Comparison of ENCODE assay signal across 27 mouse cellular contexts in genomic region chr5:115127421-115128179, GRCm38 (mm10). TPM values are rescaled to one million over a fixed set of nuclear protein-coding genes. Genes with fewer than 3 reads are reported as not detected.
DNase-seq lines count a peak whose midpoint lies in the region; ATAC-seq lines count a peak whose summit lies in the region.
"Had no signal": no experiment of that assay in that cellular context is flagged by ENCODE, and none has a peak within 500 bp of the region (broad histone marks: within the 10 kb centered on the region; RNA-seq: fewer than 3 reads in every experiment).

No protein-coding gene starts in this region.

- peak overlapping the region; percentile 5 for H3K4me3 ChIP-seq in megakaryocyte, embryonic 14.5 days (replicated peaks)
- H3K4me3 ChIP-seq: forebrain, embryonic 12.5 days; limb, embryonic 10.5 days; liver, embryonic 12.5 days had no signal

- H3K27me3 ChIP-seq in megakaryocyte, embryonic 14.5 days (replicated peaks): no peaks in the 10 kb centered on the region
- H3K27me3 ChIP-seq: forebrain, embryonic 12.5 days; liver, embryonic 12.5 days had no signal

- H3K9me3 ChIP-seq in megakaryocyte, embryonic 14.5 days: no peaks in the 10 kb centered on the region
- H3K9me3 ChIP-seq: forebrain, embryonic 12.5 days; G1E; limb, embryonic 10.5 days; liver, embryonic 12.5 days had no signal

- peaks cover 75% of the 10 kb centered on the region for H3K36me3 ChIP-seq in megakaryocyte, embryonic 14.5 days (replicated peaks; ENCODE audit: low read length)

- H3K4me1 ChIP-seq in megakaryocyte, embryonic 14.5 days: peaks cover 35% of the 10 kb centered on the region

- ATAC-seq in cerebellum, adult (ENCODE audit: insufficient number of reproducible peaks, low FRiP score, low TSS enrichment): no peak
- no peak for ATAC-seq in megakaryocyte, adult 5-6 weeks (ENCODE audit: poor library complexity, severe bottlenecking)
- ATAC-seq: activated CD4-positive, CD25-positive, alpha-beta regulatory T cell, adult 4 months; CD4-positive, CD25-positive, alpha-beta regulatory T cell, adult 4 months; hindbrain, embryonic 16.5 days; intestine, embryonic 16.5 days; liver, embryonic 12.5 days had no signal

- DNase-seq in cerebellum, adult 11 months: peak; percentile 49
- DNase-seq in kidney, adult 18-20 months: peak; percentile 81
- DNase-seq in kidney, postnatal 10 days: peak; percentile 21
- no peak for DNase-seq in adrenal gland, postnatal 4 days (ENCODE audit: low spot score in 2 of 2)
- no peak for DNase-seq in right cerebral cortex, postnatal 4 days
- DNase-seq: adrenal gland, postnatal 10 days; gastrocnemius, postnatal 14 days; heart, adult 18-20 months; heart, postnatal 4 days; layer of hippocampus, adult 9-11 months; lung, adult 2 months; right cerebral cortex, adult 18-20 months; thymus, adult 18-20 months had no signal

RNA-seq across cellular contexts. Expression of gene Unc119b, which starts 7.2 kb away (rescaled TPM):
- 13.4 and 25.4 TPM in 2 replicates for polyA plus RNA-seq in megakaryocyte, embryonic 14.5 days (2012; ENCODE audit: insufficient read depth, low replicate concordance)
- total RNA-seq in megakaryocyte, adult 5-6 weeks (2015): 12.5 and 14.0 TPM in 2 replicates
- 13.3 and 19.9 TPM in 2 replicates for total RNA-seq in megakaryocyte, adult 5-6 weeks (2017)
- 10 to 100 TPM; 35.1 to 39.1 TPM for total RNA-seq in adrenal gland, postnatal 4 days (2021)

RNA-seq across cellular contexts. Expression of gene Acads, which starts 8.5 kb away (rescaled TPM):
- 34.8 and 43.5 TPM in 2 replicates for polyA plus RNA-seq in megakaryocyte, embryonic 14.5 days (2012; ENCODE audit: insufficient read depth, low replicate concordance)
- total RNA-seq in megakaryocyte, adult 5-6 weeks (2015): 13.5 and 15.2 TPM in 2 replicates
- 13.0 and 17.4 TPM in 2 replicates for total RNA-seq in megakaryocyte, adult 5-6 weeks (2017)
- total RNA-seq in adrenal gland, postnatal 4 days (2021): 100 to 1,000 TPM; 166 to 191 TPM

RNA-seq across cellular contexts. Expression of gene Gm10401, which starts 29.5 kb away (rescaled TPM):
- not detected in 2 replicates for polyA plus RNA-seq in megakaryocyte, embryonic 14.5 days (2012; ENCODE audit: insufficient read depth, low replicate concordance)
- not detected in 2 replicates for total RNA-seq in megakaryocyte, adult 5-6 weeks (2015)
- total RNA-seq in megakaryocyte, adult 5-6 weeks (2017): not detected in 2 replicates
- under 1 TPM in 1 of 2 experiments, not detected in 1; 0.73 TPM for total RNA-seq in adrenal gland, postnatal 4 days (2021)
- total RNA-seq: adrenal gland, postnatal 10 days; gastrocnemius, postnatal 14 days; heart, adult 18-20 months; heart, postnatal 4 days; left cerebral cortex, adult 8-10 months; midbrain, postnatal 0 days had no signal
- polyA plus RNA-seq: frontal cortex, adult 2 months; G1E; lung, adult 2 months had no signal

RNA-seq across cellular contexts. Expression of gene Mlec, which starts 30.4 kb away (rescaled TPM):
- 69.9 and 84.4 TPM in 2 replicates for polyA plus RNA-seq in megakaryocyte, embryonic 14.5 days (2012; ENCODE audit: insufficient read depth, low replicate concordance)
- total RNA-seq in megakaryocyte, adult 5-6 weeks (2015): 76.4 and 97.7 TPM in 2 replicates
- total RNA-seq in megakaryocyte, adult 5-6 weeks (2017): 117 and 118 TPM in 2 replicates
- 100 to 1,000 TPM; 208 to 242 TPM for total RNA-seq in adrenal gland, postnatal 4 days (2021)

Comparison
In these comparisons a context has a peak if more than half of its experiments do, and no peak if none do; other contexts are left out.
1. DNase-seq: peak in cerebellum, adult 11 months (single experiment), kidney, adult 18-20 months (single experiment) and kidney, postnatal 10 days (single experiment); none in adrenal gland, postnatal 4 days (0 of 2) and right cerebral cortex, postnatal 4 days (single experiment).
2. RNA of gene Acads, which starts 8.5 kb away (total RNA-seq): 166 to 191 TPM in adrenal gland, postnatal 4 days; 13.0 to 17.4 TPM in megakaryocyte, adult 5-6 weeks; every median in the first group is over 4 times any median in the second.